Mouse (Mus musculus) cortical plate, adult 2 months (tissue): Measurements from ENCODE around the gene Spin1. TPM values are rescaled to one million over a fixed set of nuclear protein-coding genes. Genes with fewer than 3 reads are reported as not detected.

ENCODE experiments used
- H3K27ac ChIP-seq: fragments of 200-500 bp; 2 replicates; pipeline ENCODE4 v1.5.1; 2012; ENCODE audit warnings: low read length, control low read depth, inconsistent platforms; ENCODE audit not compliant: insufficient read depth
- H3K4me1 ChIP-seq: fragments of 200-500 bp; 2 replicates; pipeline ENCODE4 v1.6.1; 2011; ENCODE audit warnings: low read length; ENCODE audit not compliant: control insufficient read depth, insufficient read depth
- H3K4me3 ChIP-seq: fragments of 200-500 bp; 2 replicates; pipeline ENCODE4 v1.5.1; 2011; ENCODE audit warnings: mild to moderate bottlenecking, low read length, control low read depth; ENCODE audit not compliant: insufficient read depth
- CTCF ChIP-seq: fragments of 200-500 bp; IDR thresholded peaks from 2 replicates; pipeline ENCODE4 v1.5.1; 2011; ENCODE audit warnings: mild to moderate bottlenecking, control low read depth, low read length; ENCODE audit not compliant: insufficient read depth; ENCODE audit errors: extremely low read depth
- POLR2A ChIP-seq: fragments of 200-500 bp; IDR thresholded peaks from 2 replicates; pipeline ENCODE4 v1.6.1; 2011; ENCODE audit warnings: mild to moderate bottlenecking, low read length, control low read depth; ENCODE audit not compliant: insufficient read depth; ENCODE audit errors: extremely low read depth
- polyA plus RNA-seq: library from polyadenylated mRNA; depleted of rRNA; stranded (reverse); fragments of >200 nt; gene quantifications from 2 replicates; pipeline ENCODE4 v1.2.3, GENCODE M21; 2012; rRNA removed

Gene Spin1
- polyA plus RNA-seq, 1 experiment: 89.9 TPM

DNA sequence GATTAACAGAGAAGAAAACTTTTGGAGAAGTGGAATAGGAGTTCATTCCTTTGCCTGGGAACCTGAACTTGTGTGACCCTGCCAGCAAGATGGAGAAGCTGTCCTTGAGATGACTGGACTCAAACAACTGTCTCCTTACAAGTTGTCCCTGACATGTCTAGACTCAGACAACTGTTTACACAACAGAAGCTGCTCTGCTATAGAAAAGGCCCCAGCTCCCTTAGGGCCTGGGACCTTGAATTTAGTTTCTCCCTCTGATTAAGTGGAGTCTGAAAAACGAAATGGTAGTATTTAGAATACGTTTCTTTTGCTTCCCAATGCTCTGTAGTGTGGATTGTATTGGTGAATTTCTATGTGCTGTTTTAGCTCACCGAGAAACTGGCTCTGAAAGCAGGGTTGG, 84.2 kb downstream of the Spin1 start:
- no peak overlapping the region for H3K27ac ChIP-seq
- H3K4me3 ChIP-seq: no peak overlapping the region
- H3K4me1 ChIP-seq: no peaks in the 10 kb centered on the region
- TF ChIP-seq CTCF: no peak
- no peak for TF ChIP-seq POLR2A

- H3K27ac ChIP-seq: no peak overlapping the region
Observed at GRCm38 (mm10) chr13:51190336-51190735, 89.7 kb downstream of the Spin1 start.

DNA sequence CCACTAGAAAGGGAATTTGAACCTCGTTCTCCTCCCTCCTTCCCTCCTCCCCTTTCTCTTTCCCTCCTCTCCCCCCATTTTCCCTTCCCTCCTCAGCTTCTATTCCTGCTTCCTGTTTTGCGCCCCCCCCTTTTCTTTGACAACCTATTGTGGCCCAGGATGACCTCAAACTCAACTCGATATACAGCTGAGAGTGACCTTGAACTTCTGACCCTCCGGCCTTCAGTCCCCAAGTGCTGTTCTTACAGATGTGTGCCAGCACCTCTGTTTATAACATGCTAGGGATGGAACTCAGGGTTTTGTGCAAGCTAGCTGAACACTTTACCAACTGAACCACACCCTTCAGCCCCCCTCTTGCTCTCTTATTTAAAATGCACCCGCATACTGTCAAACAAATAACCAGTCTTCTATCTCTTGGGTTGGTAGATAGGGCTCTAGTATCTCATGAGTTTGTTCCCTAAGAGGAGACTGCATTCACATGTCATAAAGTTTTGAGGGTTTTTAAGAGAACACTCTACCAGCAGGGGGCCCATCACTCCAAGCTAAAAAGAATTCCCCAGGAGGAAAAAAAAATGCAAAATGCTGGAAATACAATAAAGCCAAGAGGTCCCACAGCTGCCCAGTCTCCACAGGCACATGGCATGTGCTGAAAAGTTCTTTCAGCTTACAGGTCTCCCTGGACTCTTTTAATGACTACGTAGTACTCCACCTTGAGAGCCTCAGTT, 90.9 kb downstream of the Spin1 start:
- Histone ChIP-seq H3K4me3 (no peak overlapping the region), H3K4me1 (no peaks in the 10 kb centered on the region), H3K27ac (no peak overlapping the region)
- TF ChIP-seq POLR2A (no peak), CTCF (no peak)

More at GRCm38 (mm10) chr13:51190336-51190735, 89.7 kb downstream of the Spin1 start:
- H3K4me3 ChIP-seq: no peak overlapping the region
- TF ChIP-seq POLR2A (no peak), CTCF (no peak)
- no peaks in the 10 kb centered on the region for H3K4me1 ChIP-seq

- peaks cover 2% of the 10 kb centered on the region; the same call in 1 of the 2 replicates for H3K4me1 ChIP-seq
- no peak overlapping the region for H3K27ac ChIP-seq
- no peak overlapping the region for H3K4me3 ChIP-seq
- TF ChIP-seq CTCF (no peak), POLR2A (no peak)
Observed at GRCm38 (mm10) chr13:51193893-51194292, 93.2 kb downstream of the Spin1 start.

DNA sequence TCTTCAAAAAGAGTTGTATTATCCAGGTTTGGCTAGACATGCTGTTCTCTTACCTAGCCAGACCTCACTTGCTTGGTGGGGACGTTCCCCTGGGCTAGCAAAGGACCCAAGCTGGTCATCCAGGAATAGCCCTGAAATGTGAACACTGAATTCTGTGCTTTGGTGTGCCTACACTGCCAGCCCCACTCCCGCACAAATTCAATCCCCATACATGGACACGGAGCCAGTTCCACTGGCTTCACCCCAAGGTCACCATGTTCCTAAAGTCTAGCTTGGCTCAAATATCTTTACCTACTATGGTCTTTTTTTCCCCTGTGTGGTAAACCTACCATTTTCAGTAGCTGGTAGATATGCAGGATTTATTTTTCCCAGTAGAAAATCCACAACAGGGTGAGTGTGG, 97.0 kb downstream of the Spin1 start:
- peaks cover 2% of the 10 kb centered on the region; the same call in 1 of the 2 replicates for H3K4me1 ChIP-seq
- no peak overlapping the region for H3K4me3 ChIP-seq
- TF ChIP-seq CTCF (no peak), POLR2A (no peak)
- H3K27ac ChIP-seq: no peak overlapping the region

- no peak overlapping the region for H3K4me3 ChIP-seq
- TF ChIP-seq CTCF (no peak), POLR2A (no peak)
- H3K4me1 ChIP-seq: peaks cover 2% of the 10 kb centered on the region; the same call in 1 of the 2 replicates
- no peak overlapping the region for H3K27ac ChIP-seq
Observed at GRCm38 (mm10) chr13:51198186-51198585, 97.5 kb downstream of the Spin1 start.

Other genes with a start within 250 kb of the Spin1 start
- gene Nxnl2, start 70.1 kb downstream of the Spin1 start, polyA plus RNA-seq: 0.31 and 0.53 TPM in 2 replicates